Mouse (Mus musculus): Measurements from ENCODE around the gene Olfr1311. TPM values are rescaled to one million over a fixed set of nuclear protein-coding genes. Genes with fewer than 3 reads are reported as not detected.
"Not testable (repeated sequence)": the region's sequence is repeated elsewhere in the genome, so short reads cannot be mapped to it uniquely, and the experiment has no call there.

The Olfr1311 gene
- not detected for polyA plus RNA-seq (2017; shearing (Covaris generic))

DNA sequence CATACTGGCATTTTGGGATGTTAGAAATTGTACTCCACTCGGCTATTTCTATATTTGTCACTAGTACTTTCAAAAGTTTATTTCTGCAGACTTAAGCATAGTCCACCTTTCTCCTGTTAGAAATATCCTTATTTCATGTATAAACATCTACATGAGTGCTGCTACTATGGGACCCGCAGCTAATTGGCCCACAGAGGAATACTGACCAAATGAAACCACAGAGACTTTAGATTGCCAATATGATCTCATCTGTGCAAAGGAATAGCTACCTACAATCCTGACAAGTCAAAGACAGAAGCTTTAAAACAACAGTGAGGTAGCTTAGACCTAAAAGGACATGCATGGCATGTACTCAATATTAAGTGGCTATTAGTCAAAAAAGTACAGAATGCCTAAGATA, at the start of gene Olfr1311:
Gene Olfr1311, minus strand, starts transcription at position 101 of the 400 bp plus-strand sequence.
- no peak for ATAC-seq

DNA sequence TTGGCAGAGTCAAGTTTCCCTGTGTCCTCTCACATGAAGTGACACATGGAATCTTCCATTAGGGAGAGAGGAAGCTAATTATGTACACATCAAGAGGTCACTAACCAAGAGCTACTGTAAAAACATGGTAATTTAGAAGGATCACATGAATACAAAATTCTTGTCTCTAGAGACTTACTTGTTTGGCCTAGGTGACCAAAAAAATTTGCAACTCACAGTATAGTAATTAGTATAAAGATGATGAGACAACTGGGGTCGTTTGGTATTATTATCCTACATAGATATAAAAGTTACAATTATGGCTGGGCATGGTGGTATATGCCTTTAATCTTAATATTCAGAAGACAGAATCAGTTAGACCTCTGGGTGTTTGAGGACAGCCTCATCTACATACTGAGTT, 25.9 kb upstream of the Olfr1311 start, which contains the start of gene Olfr1312:
Gene Olfr1312, minus strand, starts transcription at position 101 of the 400 bp plus-strand sequence.
- ATAC-seq: no peak

DNA sequence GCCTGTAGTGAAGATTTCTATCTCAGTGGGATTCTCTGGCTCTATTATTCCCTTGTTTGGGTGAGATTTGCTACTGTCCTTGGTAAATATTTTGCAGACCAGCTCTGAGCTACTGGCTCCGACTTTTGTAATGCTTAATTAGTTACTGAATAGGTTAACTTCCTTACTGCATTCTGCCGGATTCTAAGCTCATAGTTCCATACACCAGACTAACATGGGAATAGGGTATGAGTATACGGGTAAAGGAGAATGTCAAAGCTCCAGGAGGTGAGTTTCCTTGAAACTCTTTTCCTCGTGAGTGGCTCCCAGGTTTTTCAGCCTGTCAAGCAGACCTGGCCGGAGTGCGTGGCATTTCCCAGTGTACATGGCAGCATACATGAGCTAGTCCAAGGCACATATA, 2.8 kb upstream of the Olfr1311 start:
- ATAC-seq: not testable (repeated sequence)

DNA sequence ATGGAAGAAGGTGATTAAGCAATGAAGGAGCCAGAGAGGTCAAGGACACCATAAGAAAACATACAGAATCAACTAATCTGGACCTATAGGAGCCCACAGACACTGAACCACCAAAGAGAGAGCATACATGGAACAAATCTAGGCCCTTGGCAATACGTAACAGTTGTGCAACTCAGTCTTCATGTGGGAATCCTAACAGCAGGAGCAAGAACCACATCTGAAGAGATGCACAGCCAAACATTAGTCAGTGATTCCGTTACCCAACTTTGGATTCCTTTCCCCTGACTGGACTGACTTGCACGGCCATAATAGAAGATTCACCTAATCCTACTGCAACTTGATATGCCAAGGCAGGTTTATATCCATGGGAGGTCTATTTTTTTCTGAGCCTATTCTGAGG, 9.3 kb downstream of the Olfr1311 start:
- no peak for ATAC-seq

DNA sequence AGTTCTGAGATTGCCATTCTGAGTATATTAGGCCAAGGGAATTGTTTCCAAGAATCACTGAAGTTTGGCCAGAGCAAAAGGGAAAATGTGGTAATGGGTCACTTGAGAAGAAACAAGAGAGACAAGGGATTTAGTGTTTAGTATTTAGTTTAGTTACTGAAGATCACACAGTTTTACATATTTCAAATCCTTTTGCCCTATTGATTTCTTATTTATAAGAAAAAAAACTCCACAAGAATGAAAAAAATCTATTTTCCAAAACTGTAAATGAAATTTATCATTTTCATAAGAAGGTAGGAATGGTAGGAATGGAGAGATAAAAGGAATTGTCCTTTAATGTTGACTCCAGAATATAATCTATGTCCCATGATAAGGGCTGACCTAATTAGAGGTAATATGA, 11.6 kb downstream of the Olfr1311 start, which contains the start of gene Olfr1310:
Gene Olfr1310, minus strand, starts transcription at position 101 of the 400 bp plus-strand sequence.
- no peak for ATAC-seq

DNA sequence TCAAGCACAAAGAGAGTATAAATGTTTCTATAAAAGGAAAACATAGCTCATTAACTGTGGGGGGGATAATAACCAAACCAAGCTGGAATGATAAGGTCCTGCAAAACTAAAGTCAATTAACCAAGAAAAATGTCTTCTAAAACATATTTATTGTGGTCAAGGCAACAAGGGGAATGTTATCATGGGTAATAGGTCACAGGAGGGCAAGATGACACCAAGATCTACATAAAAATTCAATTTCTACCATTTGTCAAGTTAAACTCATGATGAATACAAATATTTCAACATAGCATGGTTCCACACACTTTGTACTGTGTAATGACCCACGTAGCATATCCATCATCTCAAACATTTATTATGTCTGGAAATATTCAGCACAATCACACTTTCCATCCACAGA, 34.0 kb downstream of the Olfr1311 start, which contains the start of gene Olfr1309:
Gene Olfr1309, minus strand, starts transcription at position 101 of the 400 bp plus-strand sequence.
- ATAC-seq: no peak

Other genes starting within 250 kb of the Olfr1311 start
- gene Olfr1302, start 247.0 kb downstream of the Olfr1311 start, polyA plus RNA-seq (2017; shearing (Covaris generic)): not detected
- not detected for gene Olfr1303, start 204.1 kb downstream of the Olfr1311 start, polyA plus RNA-seq (2017; shearing (Covaris generic))
- gene Olfr1305, start 147.3 kb downstream of the Olfr1311 start, polyA plus RNA-seq (2017; shearing (Covaris generic)): not detected
- gene Olfr1306, start 108.1 kb downstream of the Olfr1311 start, polyA plus RNA-seq (2017; shearing (Covaris generic)): not detected
- gene Olfr1307, start 75.0 kb downstream of the Olfr1311 start, polyA plus RNA-seq (2017; shearing (Covaris generic)): under 1 TPM in 1 of 2 experiments, not detected in 1; 0.08 TPM
- not detected for gene Olfr1308, start 59.5 kb downstream of the Olfr1311 start, polyA plus RNA-seq (2017; shearing (Covaris generic))
- not detected for gene Olfr1309, start 34.1 kb downstream of the Olfr1311 start, polyA plus RNA-seq (2017; shearing (Covaris generic))
- gene Olfr1310, start 11.7 kb downstream of the Olfr1311 start, polyA plus RNA-seq (2017; shearing (Covaris generic)): not detected
- gene Olfr1312, start 25.8 kb upstream of the Olfr1311 start, polyA plus RNA-seq (2017; shearing (Covaris generic)): under 1 TPM in 1 of 2 experiments, not detected in 1; 0.08 TPM
- not detected for gene Olfr1313, start 53.4 kb upstream of the Olfr1311 start, polyA plus RNA-seq (2017; shearing (Covaris generic))
- not detected for gene Olfr1314, start 72.4 kb upstream of the Olfr1311 start, polyA plus RNA-seq (2017; shearing (Covaris generic))
- gene Olfr1315-ps1, start 91.0 kb upstream of the Olfr1311 start, polyA plus RNA-seq (2017; shearing (Covaris generic)): not detected
- under 1 TPM in 1 of 2 experiments, not detected in 1; 0.11 TPM for gene Olfr1316, start 110.6 kb upstream of the Olfr1311 start, polyA plus RNA-seq (2017; shearing (Covaris generic))
- gene Olfr1317, start 115.9 kb upstream of the Olfr1311 start, polyA plus RNA-seq (2017; shearing (Covaris generic)): not detected
- gene Olfr1318, start 129.8 kb upstream of the Olfr1311 start, polyA plus RNA-seq (2017; shearing (Covaris generic)): not detected
- 10 to 100 TPM; 25.3 to 33.5 TPM for gene Lpcat4, start 215.1 kb upstream of the Olfr1311 start, polyA plus RNA-seq (2017; shearing (Covaris generic))
- gene Nutm1, start 234.9 kb upstream of the Olfr1311 start, polyA plus RNA-seq (2017; shearing (Covaris generic)): not detected
- gene Nop10, start 237.5 kb upstream of the Olfr1311 start, polyA plus RNA-seq (2017; shearing (Covaris generic)): 100 to 1,000 TPM; 171 to 211 TPM
- 10 to 100 TPM; 47.9 to 48.7 TPM for gene Slc12a6, start 241.4 kb upstream of the Olfr1311 start, polyA plus RNA-seq (2017; shearing (Covaris generic))
- gene Gm21985, start 241.9 kb upstream of the Olfr1311 start, polyA plus RNA-seq (2017; shearing (Covaris generic)): not detected